Mouse (Mus musculus) liver, embryonic 14.5 days (tissue): ENCODE measurements around the gene 4930558K02Rik.

Experiments
- CTCF ChIP-seq: IDR thresholded peaks from 2 replicates; pipeline ENCODE4 v1.5.1; 2016; ENCODE audit warnings: antibody characterized with exemption, low read depth, control low read depth
- EP300 ChIP-seq: IDR thresholded peaks from 2 replicates; pipeline ENCODE4 v1.6.1; 2016; ENCODE audit warnings: antibody characterized with exemption, low read depth

GRCm38 (mm10) chr1:161916036-161916435 lies 63.4 kb downstream of the 4930558K02Rik start:
- TF ChIP-seq CTCF (no peak), EP300 (no peak)
